Mouse (Mus musculus) erythroblast, embryonic 14.5 days (primary cell): Measurements from ENCODE around the gene Gpa33.

Experiments used
- GATA1 ChIP-seq: IDR thresholded peaks from 2 replicates; pipeline ENCODE4 v1.6.1; 2012; ENCODE audit warnings: low read length, inconsistent platforms, mixed read lengths
- TAL1 ChIP-seq: IDR thresholded peaks from 3 replicates; pipeline ENCODE4 v1.6.1; 2012; ENCODE audit warnings: low read length, inconsistent platforms, mixed read lengths

DNA sequence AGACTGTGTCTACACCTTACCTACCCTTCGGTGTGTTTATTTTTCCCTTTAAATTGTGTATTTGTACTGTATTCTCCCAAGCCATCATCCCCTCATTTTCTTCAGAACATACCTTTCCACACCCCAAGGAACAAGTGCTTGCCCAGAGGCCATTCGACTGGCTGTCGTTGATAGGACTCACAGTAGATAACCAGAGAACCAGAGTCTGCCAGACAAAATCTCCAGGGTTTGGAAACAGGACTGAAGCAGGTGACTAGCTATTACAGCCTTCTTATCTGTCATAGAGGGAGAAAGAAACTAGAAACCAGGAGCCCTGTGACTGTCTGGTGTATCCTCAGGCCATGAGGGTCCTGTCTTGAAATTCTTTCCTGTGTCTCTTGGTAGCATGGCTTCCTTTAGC lies 25.2 kb upstream of the Gpa33 start:
- no peak for TF ChIP-seq GATA1
- TF ChIP-seq TAL1, result no peak
